Mouse (Mus musculus): Measurements from ENCODE around the gene Misp. TPM values are rescaled to one million over a fixed set of nuclear protein-coding genes. Genes with fewer than 3 reads are reported as not detected.

The Misp gene
- 0.66 and 0.92 TPM in 2 replicates for polyA plus RNA-seq (2012; rRNA removed)

GRCm38 (mm10) chr10:79820782-79821181 is at the start of gene Misp:
Gene Misp (plus strand): TSS chr10:79820989.
- no peak for DNase-seq (ENCODE audit: low spot score)

- DNase-seq (ENCODE audit: low spot score): no peak
Measured at GRCm38 (mm10) chr10:79772320-79772719, 48.5 kb upstream of the Misp start.

GRCm38 (mm10) chr10:79773208-79773607 is 47.6 kb upstream of the Misp start:
- no peak for DNase-seq (ENCODE audit: low spot score)

- no peak for DNase-seq (ENCODE audit: low spot score)
Measured at GRCm38 (mm10) chr10:79774486-79775279, 46.1 kb upstream of the Misp start.

DNA sequence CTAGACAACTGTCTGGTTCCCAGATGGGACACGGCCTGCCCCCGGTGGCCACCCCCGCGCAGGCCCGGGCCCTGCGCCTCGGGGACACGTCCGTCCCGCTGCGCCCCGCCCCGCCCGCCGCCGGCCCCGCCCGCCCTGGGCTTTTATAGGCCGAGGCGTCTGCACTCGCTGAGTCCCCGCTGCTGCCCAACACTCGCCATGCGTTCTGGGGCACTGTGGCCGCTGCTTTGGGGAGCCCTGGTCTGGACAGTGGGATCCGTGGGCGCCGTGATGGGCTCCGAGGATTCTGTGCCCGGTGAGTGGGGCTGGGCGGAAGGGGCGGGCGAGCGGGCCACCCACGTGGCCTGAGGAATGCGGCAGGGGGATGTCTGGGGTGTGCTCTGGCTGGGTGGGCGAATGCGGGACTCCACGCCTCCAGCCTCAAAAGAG is 43.7 kb upstream of the Misp start, which contains the start of gene Fstl3:
Gene Fstl3, plus strand, starts transcription at position 170 of the 429 bp plus-strand sequence.
- DNase-seq (ENCODE audit: low spot score): peak; percentile 38

DNA sequence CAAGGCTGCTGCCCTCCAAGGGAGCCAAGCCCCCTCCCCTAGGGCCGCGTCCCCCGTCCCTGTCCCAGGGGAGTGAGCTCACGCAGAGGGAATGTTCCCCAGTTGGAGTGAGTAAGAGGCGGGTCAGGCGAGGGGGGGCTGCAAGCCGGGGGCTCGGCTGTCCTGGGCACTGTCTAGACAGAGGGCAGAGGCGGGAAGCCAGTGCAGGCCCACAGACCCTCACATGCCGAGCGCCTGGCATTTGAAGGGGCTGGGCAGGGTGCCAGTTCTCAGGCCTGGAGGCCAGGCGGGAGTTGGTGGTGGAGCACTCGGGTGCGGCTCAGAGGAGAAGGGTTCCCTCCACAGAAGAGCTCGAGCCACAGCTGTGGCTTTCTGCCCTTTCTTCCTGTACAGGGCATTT is 42.8 kb upstream of the Misp start:
- peak; percentile 44 for DNase-seq (ENCODE audit: low spot score)

GRCm38 (mm10) chr10:79779193-79779592 is 41.6 kb upstream of the Misp start:
- DNase-seq (ENCODE audit: low spot score): peak; percentile 27

- DNase-seq (ENCODE audit: low spot score): peak; percentile 86
Measured at GRCm38 (mm10) chr10:79779784-79780663, 40.8 kb upstream of the Misp start.

DNA sequence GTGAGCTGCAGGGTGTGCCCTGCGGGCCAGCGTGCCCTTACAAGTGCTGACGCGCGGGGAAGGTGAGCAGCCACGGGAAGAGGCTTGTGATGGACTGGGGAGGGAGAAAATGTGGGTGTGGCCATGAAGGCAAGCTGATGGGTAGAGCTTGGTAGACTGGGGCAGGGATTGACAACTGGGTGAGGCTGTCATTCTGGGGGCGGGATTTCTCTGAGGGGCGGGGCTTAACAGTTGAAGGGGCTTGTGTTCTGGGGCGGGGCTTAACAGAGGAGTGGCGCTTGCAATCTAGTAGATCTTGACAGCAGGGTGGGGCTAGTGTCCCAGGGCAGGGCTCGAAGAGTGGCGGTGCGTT is 40.1 kb upstream of the Misp start:
- DNase-seq (ENCODE audit: low spot score): no peak

DNA sequence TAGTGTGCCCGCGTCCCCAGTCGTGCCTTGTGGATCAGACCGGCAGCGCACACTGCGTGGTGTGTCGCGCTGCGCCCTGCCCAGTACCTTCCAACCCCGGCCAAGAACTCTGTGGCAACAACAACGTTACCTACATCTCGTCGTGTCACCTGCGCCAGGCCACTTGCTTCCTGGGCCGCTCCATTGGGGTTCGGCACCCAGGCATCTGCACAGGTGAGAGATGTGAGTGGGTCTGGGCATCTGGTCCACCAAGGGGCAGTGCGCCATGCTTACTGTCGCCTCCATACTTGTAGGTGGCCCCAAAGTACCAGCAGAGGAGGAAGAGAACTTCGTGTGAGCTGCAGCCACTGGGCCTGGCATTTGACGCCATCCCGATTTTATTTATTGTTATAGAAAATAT is 39.6 kb upstream of the Misp start:
- no peak for DNase-seq (ENCODE audit: low spot score)

DNA sequence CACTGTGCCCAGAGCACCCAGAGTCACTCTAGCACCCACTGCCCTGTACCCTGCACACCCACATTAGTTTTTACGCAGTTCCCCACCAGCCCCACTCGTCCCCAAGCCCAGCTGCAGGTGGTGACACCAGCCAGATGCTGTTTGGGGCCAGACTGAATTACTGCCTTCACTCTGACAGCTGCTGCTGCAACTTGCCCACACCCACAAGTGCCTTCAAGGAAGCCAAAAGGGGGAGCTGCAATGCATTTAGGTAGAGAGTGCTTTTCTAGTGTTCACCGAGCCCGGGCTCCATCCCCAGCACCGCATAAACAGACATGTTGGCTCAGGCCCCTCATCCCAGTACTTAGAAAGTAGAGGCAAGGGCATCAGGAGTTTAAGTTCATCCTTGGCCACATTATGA is 38.8 kb upstream of the Misp start:
- no peak for DNase-seq (ENCODE audit: low spot score)

DNA sequence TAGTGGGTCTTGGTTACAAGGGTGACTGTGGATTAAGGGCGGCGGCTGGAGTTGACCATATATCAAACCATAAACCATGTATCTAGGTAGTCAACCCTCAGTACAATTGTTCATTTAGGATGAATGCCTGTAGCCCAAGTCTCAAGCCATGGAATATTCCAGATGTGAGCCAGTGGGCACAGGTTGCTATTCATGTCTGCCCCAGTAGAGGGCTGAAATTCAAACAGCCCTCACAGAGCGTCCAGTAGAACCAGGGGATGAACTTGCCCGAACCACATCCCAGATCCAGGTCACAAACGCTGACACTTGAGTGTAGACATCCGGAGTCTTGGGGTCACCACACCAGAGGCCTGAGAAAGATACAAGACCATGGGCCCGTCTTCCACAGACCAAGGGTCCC is 37.7 kb upstream of the Misp start:
- DNase-seq (ENCODE audit: low spot score): no peak

DNA sequence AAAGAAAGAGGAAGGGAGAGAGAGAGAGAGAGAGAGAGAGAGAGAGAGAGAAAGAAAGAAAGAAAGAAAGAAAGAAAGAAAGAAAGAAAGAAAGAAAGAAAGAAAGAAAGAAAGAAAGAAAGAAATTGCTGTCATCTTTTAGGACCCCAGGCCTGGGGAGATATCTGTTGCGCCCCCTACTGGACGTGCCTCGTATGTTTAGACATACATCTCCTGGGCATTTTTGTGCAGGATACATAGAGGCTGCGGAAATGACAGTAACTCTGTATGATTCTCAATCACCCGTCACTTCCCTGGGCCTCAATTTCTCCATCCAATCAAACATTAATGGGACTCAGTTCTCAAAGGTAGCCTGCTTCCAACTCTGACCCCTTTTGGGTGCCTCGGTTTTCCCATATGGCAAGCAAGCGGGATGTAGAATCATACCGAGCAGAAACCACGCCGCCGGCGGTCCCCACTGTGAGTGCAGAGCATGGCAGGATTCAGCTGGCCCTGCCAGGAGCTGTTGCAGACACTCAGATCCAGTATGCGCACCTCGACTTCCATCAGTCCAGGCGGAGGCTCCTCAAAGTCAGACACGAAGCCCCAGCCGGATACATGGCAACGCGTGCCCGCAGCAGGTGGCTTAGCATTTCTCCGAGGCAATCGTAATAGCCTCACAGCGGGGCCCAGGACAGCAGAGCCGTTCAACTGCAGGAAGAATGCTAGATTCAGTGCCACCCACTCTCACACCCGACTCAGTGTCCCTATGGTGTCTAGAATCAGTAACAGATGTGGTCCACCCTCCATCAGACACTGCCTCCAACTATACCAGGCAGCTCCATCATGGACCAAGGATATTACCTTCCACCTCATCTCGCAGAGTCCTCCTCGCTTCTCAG is 36.6 kb upstream of the Misp start:
- no peak for DNase-seq (ENCODE audit: low spot score)

DNA sequence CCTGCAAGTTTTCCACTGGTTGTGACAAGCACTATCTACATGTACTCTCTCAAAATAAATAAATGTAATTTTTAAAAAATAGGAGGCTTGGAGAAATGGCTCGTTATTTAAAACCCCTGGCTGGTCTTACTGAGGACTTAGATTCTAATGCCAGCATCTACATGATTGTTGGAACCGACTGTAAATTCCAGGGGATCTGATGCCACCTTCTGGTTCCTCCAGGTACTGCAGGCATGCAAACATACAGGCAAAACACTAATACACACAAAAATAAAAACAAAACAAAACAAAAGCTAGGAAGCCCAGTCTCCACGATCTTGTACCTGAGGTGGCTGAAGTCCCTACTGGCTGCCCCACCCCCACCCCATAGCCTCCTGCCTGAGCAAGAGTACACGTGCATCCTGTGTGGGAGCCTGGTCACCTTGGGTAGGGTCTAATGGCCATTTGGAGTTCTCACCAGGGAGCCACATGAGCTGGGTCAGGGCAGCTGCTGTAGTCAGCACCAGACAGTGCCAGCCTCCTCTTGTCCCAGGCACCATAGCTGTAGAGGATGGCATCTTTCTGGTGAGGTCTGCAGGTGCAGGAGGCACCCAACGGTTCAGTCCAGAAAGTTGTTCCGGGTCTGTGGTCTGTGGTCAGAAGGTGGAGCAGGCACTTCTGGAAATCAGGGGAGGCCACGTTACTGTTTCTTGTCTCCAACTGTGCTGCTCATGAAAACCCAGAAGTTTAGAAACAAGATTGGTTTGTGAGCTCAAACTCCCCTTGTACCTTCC is 32.2 kb upstream of the Misp start:
- no peak for DNase-seq (ENCODE audit: low spot score)

GRCm38 (mm10) chr10:79789581-79789980 is 31.2 kb upstream of the Misp start:
- no peak for DNase-seq (ENCODE audit: low spot score)

DNA sequence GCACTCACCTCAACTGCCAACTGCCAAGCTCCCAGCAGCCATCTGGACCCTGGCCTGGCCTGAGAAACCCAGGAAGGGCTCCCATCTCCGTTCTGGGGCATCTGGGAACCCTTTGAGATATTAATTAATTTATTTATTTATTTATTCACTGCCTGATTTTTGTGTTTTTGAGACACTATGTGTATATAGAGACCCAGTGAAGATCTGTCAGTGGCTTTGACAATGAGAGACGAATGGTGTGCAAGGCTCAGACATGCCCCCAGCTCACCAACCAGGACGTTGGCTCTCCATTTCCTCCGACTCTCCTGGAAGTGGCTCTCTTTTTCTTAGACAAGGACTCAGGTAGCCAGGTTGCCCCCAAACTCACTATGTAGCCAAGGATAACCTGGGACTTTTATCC is 29.9 kb upstream of the Misp start, which contains the start of gene Prss57:
Gene Prss57, minus strand, starts transcription at position 101 of the 400 bp plus-strand sequence.
- DNase-seq (ENCODE audit: low spot score): no peak

- no peak for DNase-seq (ENCODE audit: low spot score)
Measured at GRCm38 (mm10) chr10:79792339-79793040, 28.3 kb upstream of the Misp start.

DNA sequence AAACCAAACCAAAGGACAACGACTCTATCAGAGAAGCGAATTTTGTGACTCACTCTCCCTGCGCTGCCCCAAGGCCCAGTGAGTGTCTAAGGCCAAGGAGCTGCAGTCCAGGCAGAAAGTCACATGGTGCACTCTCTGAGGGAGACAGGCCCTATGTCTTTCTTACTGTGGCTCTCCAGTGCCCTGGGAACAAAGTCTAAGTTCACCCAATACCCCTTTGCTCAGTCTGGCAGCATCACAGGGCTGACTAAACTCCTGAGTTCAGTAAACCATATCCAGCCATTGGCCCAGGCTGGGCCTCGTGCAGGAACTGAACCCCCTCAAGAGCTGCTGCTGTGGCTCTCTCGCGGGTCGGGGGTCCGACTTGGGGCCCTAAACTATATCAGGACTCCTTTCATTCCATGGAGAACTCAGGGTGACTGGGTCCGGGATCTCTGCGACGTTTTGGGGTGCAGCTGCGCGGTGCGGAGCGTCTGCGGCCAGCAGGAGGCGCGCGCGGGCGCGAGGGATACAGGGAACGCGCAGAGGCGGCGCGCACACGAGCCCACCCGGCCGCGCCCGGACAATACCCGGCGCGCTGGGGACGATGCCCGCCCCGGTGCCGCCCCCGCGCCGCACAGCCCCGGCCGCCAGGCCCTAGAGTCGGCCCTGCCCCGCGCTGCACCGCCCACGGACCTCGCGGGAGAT is 27.6 kb upstream of the Misp start, which contains the start of gene Palm:
Gene Palm, plus strand, starts transcription at position 522 of the 687 bp plus-strand sequence.
- DNase-seq (ENCODE audit: low spot score): peak; percentile 80

DNA sequence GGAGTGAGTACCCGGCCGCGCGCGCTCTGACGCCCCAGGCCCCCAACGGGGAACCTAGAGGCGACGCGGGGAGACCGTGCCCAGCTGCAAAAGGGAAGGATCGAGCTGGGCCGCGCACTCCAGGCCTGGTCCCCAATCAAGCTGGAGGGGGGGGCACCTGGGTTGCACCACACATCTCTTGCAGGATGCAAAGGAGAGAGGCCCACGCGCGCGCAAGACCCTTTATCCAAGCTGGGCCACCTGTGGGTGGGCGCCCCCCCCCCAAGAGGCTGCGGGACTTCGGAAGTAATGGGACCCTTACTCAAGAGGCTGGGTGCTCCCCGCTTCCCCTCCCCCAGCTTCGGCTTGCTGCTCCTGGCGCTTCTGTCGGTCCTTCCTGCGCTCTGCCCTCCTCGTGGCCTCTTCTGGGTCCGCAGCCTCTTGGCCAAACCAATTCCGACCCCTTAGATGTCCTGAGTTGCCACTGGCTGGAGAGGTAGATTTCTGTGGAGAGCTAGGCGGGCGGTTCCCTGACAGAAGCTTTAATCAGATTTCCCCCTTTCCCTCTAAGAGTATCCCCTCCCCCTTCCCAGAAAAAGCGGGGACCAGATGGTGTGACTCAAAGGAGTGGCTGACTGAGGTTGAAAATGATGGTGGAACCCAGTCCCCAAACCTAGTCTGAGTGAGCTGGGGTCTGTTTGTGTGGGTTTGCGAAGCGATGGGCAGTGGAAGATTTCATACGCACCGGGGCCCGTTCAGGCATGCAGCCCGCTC is 26.9 kb upstream of the Misp start:
- peak; percentile 47 for DNase-seq (ENCODE audit: low spot score)

All from urinary bladder, adult 2 months (tissue).